Mouse (Mus musculus) heart, postnatal 0 days (tissue): ENCODE data around the gene Oas1h. TPM values are rescaled to one million over a fixed set of nuclear protein-coding genes. Genes with fewer than 3 reads are reported as not detected.
"Not testable (repeated sequence)": the region's sequence is repeated elsewhere in the genome, so short reads cannot be mapped to it uniquely, and the experiment has no call there.

Source experiments
- ATAC-seq: fragments of 200-750 bp; cut with Nextera tagmentation; 2 replicates; pipeline ENCODE4 v1.8.0; 2017; ENCODE audit warnings: low read depth, moderate number of reproducible peaks, moderate library complexity; ENCODE audit not compliant: insufficient read depth
- DNase-seq: peaks from one replicate; pipeline ENCODE4 v3.0.0-alpha.2; 2016; ENCODE audit warnings: low spot score
- H3K27ac ChIP-seq: fragments of 300-500 bp; sonication (generic); 2 replicates; pipeline ENCODE4 v1.5.1; 2014; ENCODE audit warnings: low read depth, mild to moderate bottlenecking
- H3K27me3 ChIP-seq: fragments of 300-500 bp; sonication (generic); 2 replicates; pipeline ENCODE4 v1.6.1; 2014; ENCODE audit warnings: low read length, mixed read lengths; ENCODE audit not compliant: control insufficient read depth, insufficient read depth
- H3K36me3 ChIP-seq: fragments of 300-500 bp; sonication (generic); replicated peaks from 2 replicates; pipeline ENCODE4 v1.6.1; 2014; ENCODE audit warnings: low read length, mixed read lengths; ENCODE audit not compliant: control insufficient read depth, insufficient read depth
- H3K4me1 ChIP-seq: fragments of 300-500 bp; sonication (generic); 2 replicates; pipeline ENCODE4 v1.6.1; 2014; ENCODE audit warnings: antibody characterized with exemption; ENCODE audit not compliant: control insufficient read depth, insufficient read depth
- H3K4me2 ChIP-seq: fragments of 300-500 bp; sonication (generic); 2 replicates; pipeline ENCODE4 v1.6.1; 2014; ENCODE audit warnings: low read depth, mild to moderate bottlenecking, low read length, moderate library complexity
- H3K4me3 ChIP-seq: fragments of 300-500 bp; sonication (generic); 2 replicates; pipeline ENCODE4 v1.5.1; 2014; ENCODE audit warnings: low read depth, low read length
- H3K9ac ChIP-seq: fragments of 300-500 bp; sonication (generic); replicated peaks from 2 replicates; pipeline ENCODE4 v1.6.1; 2014; ENCODE audit warnings: low read depth, low read length, mixed read lengths
- H3K9me3 ChIP-seq: fragments of 300-500 bp; sonication (generic); replicated peaks from 2 replicates; pipeline ENCODE4 v1.6.1; 2016; ENCODE audit warnings: low read length; ENCODE audit not compliant: control insufficient read depth
- CTCF ChIP-seq: IDR thresholded peaks from 2 replicates; pipeline ENCODE4 v1.5.1; 2016; ENCODE audit warnings: antibody characterized with exemption, control low read depth, low read depth
- EP300 ChIP-seq: IDR thresholded peaks from 2 replicates; pipeline ENCODE4 v1.6.1; 2016; ENCODE audit warnings: antibody characterized with exemption, low read depth
- WGBS: fragments of 180-500 bp; shearing (Covaris S2); extraction: QIAGEN DNeasy Blood & Tissue Kit; methylation state at CpG from one replicate; pipeline ENCODE4 v1.1.7; 2014; 5-methylcytosine and 5-hydroxymethylcytosine counted together
- microRNA-seq: library from miRNA; unstranded; fragments of <30 nt; microRNA quantifications from one replicate; pipeline ENCODE4, GENCODE M21; 2016
- polyA plus RNA-seq: library from polyadenylated mRNA; unstranded; fragments of >200 nt; fragmentation: Nextera tagmentation; extraction: Ambion mirVana; gene quantifications from 2 replicates; pipeline ENCODE4 v1.2.1, GENCODE M21; 2015
- total RNA-seq: library from RNA; depleted of rRNA; stranded (reverse); fragments of >200 nt; gene quantifications from 2 replicates; pipeline ENCODE4 v1.2.3, GENCODE M21; 2014; ENCODE audit warnings: low replicate concordance; rRNA removed

Gene Oas1h
- total and polyA plus RNA-seq, 2 experiments from 2014 or later: not detected

DNA sequence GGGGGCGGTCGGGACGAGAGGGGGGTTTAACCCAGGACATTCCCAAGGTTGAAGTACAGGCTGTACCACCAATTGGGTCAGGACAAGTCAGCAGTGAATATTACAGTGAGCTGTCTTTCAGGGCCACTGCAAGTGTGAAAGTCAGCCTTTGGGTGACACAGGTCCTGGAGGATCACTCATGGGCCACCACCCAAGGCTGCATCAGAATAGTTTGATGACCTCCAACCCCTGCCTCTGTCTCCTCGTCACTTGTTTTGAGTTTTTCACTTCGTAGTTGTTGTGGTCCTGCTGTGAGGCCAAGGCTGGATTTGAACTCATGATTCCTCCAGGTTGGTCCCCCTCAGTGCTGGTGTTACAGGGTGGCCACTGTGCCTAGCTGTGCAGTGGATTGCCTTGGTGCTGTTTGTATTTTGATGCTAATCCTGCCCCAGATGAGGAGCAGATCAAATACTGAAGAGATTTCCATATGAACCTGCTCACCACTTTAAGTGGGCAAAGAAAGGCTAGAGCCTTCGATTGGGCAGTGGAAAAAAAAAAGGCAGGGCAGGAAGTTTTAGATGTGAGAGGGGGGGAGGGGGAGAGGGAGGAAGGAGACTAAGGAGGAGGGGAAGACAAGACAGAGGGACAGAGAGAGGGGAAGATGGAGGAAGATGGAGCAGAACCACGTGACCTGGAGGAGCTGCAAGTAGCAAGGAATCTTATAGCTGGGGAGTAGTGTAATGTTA lies 47.1 kb downstream of the Oas1h start:
- TF ChIP-seq CTCF: no peak
- no peak for TF ChIP-seq EP300
- H3K9me3 ChIP-seq: no peaks in the 10 kb centered on the region
- DNase-seq: no peak
- H3K4me1 ChIP-seq: no peaks in the 10 kb centered on the region
- no peak overlapping the region for H3K4me2 ChIP-seq
- WGBS: 44% methylated on average over 7 of the region's 7 CpGs
- no peak overlapping the region for H3K4me3 ChIP-seq
- H3K36me3 ChIP-seq: no peaks in the 10 kb centered on the region
- H3K9ac ChIP-seq: no peak overlapping the region
- no peak overlapping the region for H3K27ac ChIP-seq
- ATAC-seq: no peak
- no peaks in the 10 kb centered on the region for H3K27me3 ChIP-seq

DNA sequence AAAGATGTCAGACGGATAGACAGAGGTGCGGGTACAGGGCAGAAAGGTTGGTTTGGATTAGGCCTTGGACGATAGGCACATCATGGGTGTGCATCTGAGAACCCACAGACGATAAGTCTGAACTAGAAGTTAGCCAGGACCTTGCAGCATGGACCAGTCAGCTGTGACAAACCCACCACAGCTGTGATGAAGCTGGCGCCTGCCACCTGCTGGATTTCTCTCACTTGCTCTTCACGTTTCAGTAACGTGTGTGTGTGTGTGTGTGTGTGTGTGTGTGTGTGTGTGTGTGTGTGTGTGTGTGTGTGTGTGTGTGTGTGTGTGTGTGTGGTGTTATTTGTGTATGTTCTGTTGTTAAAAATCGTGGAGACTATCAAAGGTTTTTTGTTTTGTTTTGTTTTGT lies 53.0 kb downstream of the Oas1h start, which contains the start of gene Oas1d:
Gene Oas1d (plus strand): TSS at position 333 of the 400 bp plus-strand sequence.
- H3K36me3 ChIP-seq, ATAC-seq, H3K4me3 ChIP-seq, H3K9ac ChIP-seq, H3K4me2 ChIP-seq, H3K9me3 ChIP-seq, H3K27me3 ChIP-seq, H3K27ac ChIP-seq, DNase-seq, H3K4me1 ChIP-seq: not testable (repeated sequence)
- WGBS: 41% methylated on average over 8 of the region's 8 CpGs

DNA sequence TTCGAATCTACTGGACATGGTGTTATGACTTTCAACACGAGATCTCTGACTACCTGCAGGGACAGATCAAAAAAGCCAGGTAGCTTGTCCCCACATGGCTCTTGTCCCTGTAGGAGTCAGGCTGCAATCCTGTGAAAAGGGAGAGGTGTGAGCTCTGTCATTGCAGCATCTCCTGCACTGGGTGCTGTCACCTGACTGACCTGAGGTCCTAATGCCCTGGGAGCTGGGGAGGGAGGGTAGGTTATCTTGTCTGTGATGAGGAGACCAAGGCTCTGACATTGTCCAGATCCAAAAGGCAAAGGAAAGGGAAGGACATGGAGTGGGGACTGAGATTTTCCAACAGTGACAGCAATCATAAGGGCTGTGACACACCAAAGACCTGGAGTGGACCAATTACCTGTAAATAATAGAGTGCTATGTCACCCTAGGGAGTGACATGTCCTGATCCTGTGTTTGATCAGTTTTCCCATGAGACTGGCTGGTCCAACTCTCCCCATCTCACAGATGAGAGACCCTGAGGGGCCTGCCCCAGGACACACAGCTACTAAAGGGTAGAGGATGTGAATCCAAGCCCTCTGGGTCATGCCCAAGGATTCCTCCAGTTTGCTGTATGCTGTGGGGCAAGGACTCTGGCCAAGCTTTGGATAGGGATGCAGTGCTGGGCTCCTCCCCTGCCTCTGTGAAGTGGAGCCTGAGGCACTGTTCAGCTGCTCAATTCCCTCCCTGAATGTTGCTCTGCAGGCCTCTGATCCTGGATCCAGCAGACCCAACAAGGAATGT lies 58.1 kb downstream of the Oas1h start:
- not testable (repeated sequence) for H3K4me3 ChIP-seq, H3K9me3 ChIP-seq, H3K9ac ChIP-seq, ATAC-seq, H3K27me3 ChIP-seq, H3K4me1 ChIP-seq, H3K27ac ChIP-seq, H3K36me3 ChIP-seq, H3K4me2 ChIP-seq, DNase-seq
- 52% methylated on average over 2 of the region's 2 CpGs for WGBS

DNA sequence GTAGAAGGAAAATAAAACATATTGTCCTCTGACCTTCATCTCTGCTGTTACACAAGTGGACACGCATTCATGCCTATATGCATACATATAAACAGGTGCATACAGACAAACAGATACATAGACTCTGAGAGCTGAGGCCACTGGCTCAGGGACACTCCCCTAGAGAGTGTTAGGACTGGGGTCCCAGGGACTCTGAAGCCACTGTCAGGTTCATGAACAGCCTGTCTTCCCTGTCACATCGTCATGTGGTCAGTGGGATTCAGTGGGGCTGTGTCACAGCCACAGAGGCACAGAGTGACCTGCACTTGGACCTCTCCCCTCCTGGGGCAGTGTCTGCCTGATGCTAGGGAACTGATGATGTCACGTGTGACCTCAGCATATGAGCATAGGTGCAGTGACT lies 59.1 kb downstream of the Oas1h start:
- WGBS: 57% methylated on average over 3 of the region's 3 CpGs
- Histone ChIP-seq H3K4me2 (no peak overlapping the region), H3K9ac (no peak overlapping the region), H3K4me3 (no peak overlapping the region), H3K27me3 (no peaks in the 10 kb centered on the region), H3K36me3 (no peaks in the 10 kb centered on the region), H3K4me1 (no peaks in the 10 kb centered on the region), H3K27ac (no peak overlapping the region), H3K9me3 (no peaks in the 10 kb centered on the region)
- ATAC-seq (no peak), DNase-seq (no peak)
- no peak for TF ChIP-seq CTCF
- no peak for TF ChIP-seq EP300

Small RNAs within 50 kb of the gene (microRNA-seq; reads per million reads assigned to microRNA genes)
- gene Gm22907: not detected

Other genes starting within 250 kb of the Oas1h start
- 20.2 and 24.5 TPM in 2 replicates for gene Rita1, start 248.8 kb upstream of the Oas1h start, total RNA-seq
- 15.7 and 16.3 TPM in 2 replicates for gene Rita1, start 248.8 kb upstream of the Oas1h start, polyA plus RNA-seq
- gene Ddx54, start 248.7 kb upstream of the Oas1h start, total RNA-seq: 23.0 and 24.1 TPM in 2 replicates
- 17.1 and 18.2 TPM in 2 replicates for gene Ddx54, start 248.7 kb upstream of the Oas1h start, polyA plus RNA-seq
- gene Cfap73, start 227.2 kb upstream of the Oas1h start, total RNA-seq: not detected in 2 replicates
- gene Cfap73, start 227.2 kb upstream of the Oas1h start, polyA plus RNA-seq: not detected in 2 replicates
- gene Rasal1, start 212.6 kb upstream of the Oas1h start, total RNA-seq: not detected in 2 replicates
- gene Rasal1, start 212.6 kb upstream of the Oas1h start, polyA plus RNA-seq: 0.10 TPM in 1 of 2 replicates, not detected in the other
- 1.7 and 13.8 TPM in 2 replicates for gene Dtx1, start 149.5 kb upstream of the Oas1h start, total RNA-seq
- 0.30 and 0.48 TPM in 2 replicates for gene Dtx1, start 149.5 kb upstream of the Oas1h start, polyA plus RNA-seq
- gene Oas2, start 111.6 kb upstream of the Oas1h start, total RNA-seq: 1.1 TPM in 1 of 2 replicates, not detected in the other
- gene Oas2, start 111.6 kb upstream of the Oas1h start, polyA plus RNA-seq: 0.15 and 0.25 TPM in 2 replicates
- gene Oas3, start 83.8 kb upstream of the Oas1h start, total RNA-seq: 0.80 and 1.6 TPM in 2 replicates
- 0.18 and 0.26 TPM in 2 replicates for gene Oas3, start 83.8 kb upstream of the Oas1h start, polyA plus RNA-seq
- not detected in 2 replicates for gene Oas1e, start 65.9 kb upstream of the Oas1h start, total RNA-seq
- not detected in 2 replicates for gene Oas1e, start 65.9 kb upstream of the Oas1h start, polyA plus RNA-seq
- 0.34 and 1.6 TPM in 2 replicates for gene Oas1c, start 48.9 kb upstream of the Oas1h start, total RNA-seq
- gene Oas1c, start 48.9 kb upstream of the Oas1h start, polyA plus RNA-seq: 0.83 and 0.92 TPM in 2 replicates
- gene Oas1f, start 14.1 kb upstream of the Oas1h start, total RNA-seq: not detected in 2 replicates
- gene Oas1f, start 14.1 kb upstream of the Oas1h start, polyA plus RNA-seq: not detected in 2 replicates
- gene Oas1g, start 26.2 kb downstream of the Oas1h start, total RNA-seq: 0.73 and 4.5 TPM in 2 replicates
- 0.52 TPM in 2 replicates for gene Oas1g, start 26.2 kb downstream of the Oas1h start, polyA plus RNA-seq
- gene Oas1a, start 46.1 kb downstream of the Oas1h start, total RNA-seq: 1.5 and 5.8 TPM in 2 replicates
- 1.9 and 2.0 TPM in 2 replicates for gene Oas1a, start 46.1 kb downstream of the Oas1h start, polyA plus RNA-seq
- gene Oas1d, start 53.1 kb downstream of the Oas1h start, total RNA-seq: not detected in 2 replicates
- not detected in 2 replicates for gene Oas1d, start 53.1 kb downstream of the Oas1h start, polyA plus RNA-seq
- not detected in 2 replicates for gene Rph3a, start 148.7 kb downstream of the Oas1h start, total RNA-seq
- gene Rph3a, start 148.7 kb downstream of the Oas1h start, polyA plus RNA-seq: not detected in 2 replicates